Mouse (Mus musculus): ENCODE results near the gene Tmem35b. TPM values are rescaled to one million over a fixed set of nuclear protein-coding genes. Genes with fewer than 3 reads are reported as not detected.
"Not testable (repeated sequence)": the region's sequence is repeated elsewhere in the genome, so short reads cannot be mapped to it uniquely, and the experiment has no call there.

Tmem35b gene
- total RNA-seq (2014; fragmentation: Nextera tagmentation) (5.3 and 8.9 TPM in 2 replicates), total RNA-seq (2017) (6.2 and 7.9 TPM in 2 replicates)

DNA sequence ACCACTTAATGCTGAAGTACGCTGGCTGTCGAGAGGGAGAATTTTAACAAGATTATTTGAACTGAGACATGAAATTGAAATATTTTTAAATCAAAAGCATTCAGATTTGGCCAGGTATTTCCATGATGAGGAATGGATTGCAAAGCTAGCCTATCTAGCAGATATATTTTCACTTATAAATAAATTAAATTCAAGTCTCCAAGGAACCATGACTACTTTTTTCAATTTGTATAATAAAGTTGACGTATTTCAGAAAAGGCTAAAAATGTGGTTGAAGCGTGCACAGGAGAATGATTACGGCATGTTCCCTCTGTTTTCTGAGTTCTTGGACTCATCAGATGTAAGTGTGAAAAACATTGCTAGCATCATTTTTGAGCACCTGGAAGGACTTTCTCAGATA is at the start of gene Tmem35b:
Tmem35b (plus strand) TSS at position 301 of the 400 bp plus-strand sequence.
- no peak for ATAC-seq (replicated peaks; ENCODE audit: low FRiP score, low TSS enrichment, poor library complexity, severe bottlenecking)

DNA sequence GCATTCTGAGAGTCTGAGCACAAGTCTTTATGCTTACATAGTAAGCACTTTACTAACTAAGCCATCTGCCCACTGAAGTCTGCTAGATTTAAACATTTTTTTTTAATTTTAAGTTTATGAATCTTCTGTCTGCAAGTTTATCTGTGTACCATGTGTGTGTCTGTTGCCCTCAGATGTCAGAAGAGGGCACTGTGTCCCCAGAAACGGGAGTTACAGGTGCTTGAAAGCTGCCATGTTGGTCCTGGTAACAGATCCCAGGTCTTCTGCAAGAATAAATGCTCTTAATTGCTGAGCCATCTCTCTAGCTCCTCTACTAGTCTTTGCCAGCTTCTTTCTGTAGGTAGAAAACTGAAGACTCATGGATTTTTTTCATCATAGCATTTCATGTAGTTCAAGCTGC is 48.6 kb upstream of the Tmem35b start:
- ATAC-seq (replicated peaks; ENCODE audit: low FRiP score, low TSS enrichment, poor library complexity, severe bottlenecking), result no peak

DNA sequence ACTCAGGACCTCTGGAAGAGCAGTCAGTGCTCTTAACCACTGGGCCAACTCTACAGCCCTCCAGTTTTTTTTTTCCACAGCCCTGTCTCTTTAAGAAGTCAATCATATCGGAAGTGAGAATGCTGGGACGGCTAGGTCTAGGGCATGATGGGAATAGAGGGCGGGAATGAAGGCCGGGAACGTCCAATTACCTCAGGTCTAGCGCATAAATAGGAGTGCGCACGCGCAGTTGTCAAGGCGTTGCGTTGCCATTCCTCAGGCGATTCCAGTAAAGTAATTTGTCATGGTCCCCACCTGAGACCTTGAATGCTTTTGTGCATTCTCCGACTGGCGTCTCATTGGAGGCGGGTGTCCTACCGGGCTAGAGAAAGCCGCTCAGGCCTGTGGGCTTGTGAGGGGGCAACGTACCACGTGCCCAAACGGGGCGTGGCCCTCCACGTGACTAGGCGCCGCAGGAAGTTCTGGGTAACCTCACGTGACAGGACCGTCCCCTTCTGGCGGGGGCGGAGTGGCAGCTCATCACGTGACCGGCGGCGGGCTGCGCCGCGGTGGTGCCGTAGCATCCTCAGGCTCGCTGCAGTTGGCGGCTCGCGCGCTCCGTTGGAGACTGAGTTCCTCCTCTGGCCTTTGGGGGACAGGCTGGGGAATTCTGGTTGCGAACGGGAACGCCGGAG is 46.5 kb upstream of the Tmem35b start, which contains the start of gene Zmym6:
Zmym6 (plus strand) TSS at position 509 of the 674 bp plus-strand sequence.
- ATAC-seq (replicated peaks; ENCODE audit: low FRiP score, low TSS enrichment, poor library complexity, severe bottlenecking), result peak; percentile 96

DNA sequence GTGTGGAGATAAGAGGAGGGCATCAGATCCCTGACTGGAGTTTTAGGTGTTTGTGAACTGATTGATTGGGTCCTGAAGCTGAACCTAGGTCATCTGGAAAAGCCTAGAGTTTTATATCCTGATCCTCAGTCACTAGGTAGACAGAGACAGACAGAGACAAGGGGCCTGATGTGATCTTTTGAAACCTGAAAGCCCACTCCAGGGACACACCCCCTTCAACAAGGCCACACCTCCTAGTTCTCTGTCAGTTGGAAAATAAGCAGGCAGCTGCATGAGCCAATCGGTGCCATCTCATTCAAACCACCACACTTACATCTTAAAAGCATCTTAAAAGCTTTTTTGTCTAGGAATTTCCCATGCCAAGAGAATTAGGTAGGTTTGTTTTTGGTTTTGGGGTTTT is 42.7 kb upstream of the Tmem35b start:
- ATAC-seq (replicated peaks; ENCODE audit: low FRiP score, low TSS enrichment, poor library complexity, severe bottlenecking), result no peak

DNA sequence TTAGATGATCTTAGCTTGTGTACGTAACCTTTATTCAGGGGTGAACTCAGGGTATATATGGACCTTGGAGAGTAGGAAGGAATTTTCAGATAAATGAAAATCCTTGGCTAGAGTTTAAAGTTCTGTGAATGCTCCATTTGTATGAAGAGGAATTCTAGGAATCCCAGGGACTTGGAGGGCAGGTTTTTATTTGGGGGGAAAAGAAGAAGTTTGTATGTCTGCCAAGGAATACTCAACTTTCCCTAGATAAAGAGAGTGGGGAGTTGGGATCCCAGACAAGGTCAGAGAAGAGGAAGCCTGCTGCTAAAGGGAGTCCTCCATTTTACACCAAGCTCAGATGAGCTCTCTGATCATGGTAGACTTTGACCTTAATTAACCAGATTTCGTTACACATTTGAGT is 40.4 kb upstream of the Tmem35b start:
- no peak for ATAC-seq (replicated peaks; ENCODE audit: low FRiP score, low TSS enrichment, poor library complexity, severe bottlenecking)

DNA sequence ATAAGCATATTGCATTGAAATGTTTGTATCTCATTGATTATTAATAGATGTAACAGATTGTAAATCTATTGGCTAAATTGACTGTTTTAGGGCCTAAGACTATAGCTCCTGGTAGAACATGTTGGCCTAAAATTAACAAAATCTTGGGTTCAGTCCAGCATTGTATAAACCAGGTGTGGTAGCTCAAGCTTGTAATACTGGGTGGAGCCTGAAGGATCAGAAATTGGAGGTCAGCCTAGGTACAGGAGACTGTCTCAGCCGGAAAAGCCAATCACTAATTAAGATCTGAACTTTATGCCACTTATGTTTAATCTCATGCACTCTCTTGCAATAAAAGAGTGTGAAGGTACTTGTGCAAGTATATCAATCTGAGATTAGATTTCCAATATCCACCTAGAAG is 37.7 kb upstream of the Tmem35b start:
- ATAC-seq (replicated peaks; ENCODE audit: low FRiP score, low TSS enrichment, poor library complexity, severe bottlenecking), result no peak

DNA sequence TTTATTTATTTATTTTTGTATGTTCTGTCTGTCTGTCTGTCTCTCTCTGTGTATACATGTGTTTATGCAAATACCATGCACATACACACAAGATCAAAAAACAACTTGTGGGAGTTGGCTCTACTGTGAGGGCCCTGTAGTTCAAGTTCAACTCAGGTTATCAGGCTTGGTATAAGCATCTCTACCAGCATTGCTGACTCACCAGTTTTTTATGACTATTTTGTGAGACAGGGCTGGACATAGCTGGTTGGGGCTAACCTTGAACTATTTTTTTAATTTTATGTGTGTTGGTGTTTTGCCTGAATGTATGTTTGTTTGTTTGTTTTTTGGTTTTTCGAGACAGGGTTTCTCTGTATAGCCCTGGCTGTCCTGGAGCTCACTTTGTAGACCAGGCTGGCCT is 32.3 kb upstream of the Tmem35b start:
- no peak for ATAC-seq (replicated peaks; ENCODE audit: low FRiP score, low TSS enrichment, poor library complexity, severe bottlenecking)

DNA sequence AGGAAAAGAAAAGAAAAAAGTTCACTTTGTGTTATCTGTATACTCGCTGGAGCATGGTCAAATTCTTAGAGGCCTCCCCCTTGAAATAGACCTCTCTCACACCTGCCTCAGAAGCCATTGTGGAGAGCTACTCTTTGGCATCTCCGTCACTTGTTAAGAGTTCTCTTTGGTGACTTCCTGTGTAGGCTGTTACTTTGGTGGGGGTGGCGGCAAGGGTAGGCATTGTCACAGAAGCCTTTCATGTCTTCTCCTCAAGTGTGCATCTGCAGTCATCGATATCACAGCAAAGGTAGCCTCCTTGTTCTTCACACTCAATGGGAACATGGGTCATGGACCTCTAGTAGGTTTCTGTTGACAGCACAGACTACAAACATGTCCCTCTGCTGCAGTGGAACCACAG is 28.4 kb upstream of the Tmem35b start:
- ATAC-seq (replicated peaks; ENCODE audit: low FRiP score, low TSS enrichment, poor library complexity, severe bottlenecking), result no peak

DNA sequence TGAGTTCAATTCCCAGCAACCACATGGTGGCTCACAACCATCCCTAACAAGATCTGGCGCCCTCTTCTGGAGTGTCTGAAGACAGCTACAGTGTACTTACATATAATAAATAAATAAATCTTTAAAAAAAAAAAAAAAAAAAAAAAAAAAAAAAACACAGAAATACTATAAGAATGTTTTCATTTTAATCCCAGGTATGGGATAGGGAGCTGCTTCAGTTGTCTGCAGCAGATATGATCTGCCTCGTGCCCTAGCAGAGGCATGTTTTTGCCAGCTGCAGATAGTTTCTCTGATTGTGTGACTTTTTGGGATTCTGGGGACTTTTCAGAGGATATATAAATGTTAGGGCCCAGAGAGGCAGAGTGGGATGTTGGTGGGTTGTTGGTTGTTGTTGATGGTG is 23.9 kb upstream of the Tmem35b start:
- not testable (repeated sequence) for ATAC-seq (replicated peaks; ENCODE audit: low FRiP score, low TSS enrichment, poor library complexity, severe bottlenecking)

DNA sequence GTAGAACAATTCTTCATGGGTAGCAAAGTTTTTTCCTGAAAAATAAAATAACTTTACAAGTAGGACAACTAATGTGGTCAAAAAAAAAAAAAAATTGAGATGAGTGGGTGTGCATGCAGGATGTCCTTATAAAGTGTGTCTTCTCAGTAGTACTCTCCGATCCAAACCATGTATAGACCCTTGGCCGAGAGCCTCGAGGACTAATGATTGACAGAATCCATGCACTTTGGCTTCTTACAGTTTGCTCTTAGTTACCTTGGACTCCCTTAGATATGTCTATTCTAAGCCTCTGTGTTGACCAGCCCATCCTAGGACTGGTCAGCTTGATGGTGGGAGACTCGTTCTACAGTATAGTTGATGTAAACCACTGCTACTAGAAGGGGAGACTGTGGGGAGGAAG is 15.9 kb upstream of the Tmem35b start:
- ATAC-seq (replicated peaks; ENCODE audit: low FRiP score, low TSS enrichment, poor library complexity, severe bottlenecking), result no peak

DNA sequence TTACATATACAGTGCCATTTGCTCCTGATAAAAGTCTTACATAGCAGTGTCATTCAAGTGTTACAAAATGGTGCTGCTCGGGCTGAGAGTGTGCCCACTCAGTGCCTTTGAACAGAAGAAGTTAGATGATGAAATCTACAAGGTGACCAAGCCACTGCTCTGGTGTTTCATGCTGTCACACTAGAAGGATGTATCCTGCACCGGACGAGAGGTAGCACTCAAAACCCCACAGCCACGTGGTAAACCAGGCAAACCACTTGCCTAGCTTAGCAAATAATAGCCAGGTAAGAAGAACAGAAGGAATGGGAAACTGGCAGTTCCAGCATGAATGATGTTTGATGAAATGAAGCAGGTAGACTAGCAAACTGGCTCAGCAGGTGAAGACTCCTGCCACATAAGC is 12.9 kb upstream of the Tmem35b start:
- ATAC-seq (replicated peaks; ENCODE audit: low FRiP score, low TSS enrichment, poor library complexity, severe bottlenecking), result no peak

DNA sequence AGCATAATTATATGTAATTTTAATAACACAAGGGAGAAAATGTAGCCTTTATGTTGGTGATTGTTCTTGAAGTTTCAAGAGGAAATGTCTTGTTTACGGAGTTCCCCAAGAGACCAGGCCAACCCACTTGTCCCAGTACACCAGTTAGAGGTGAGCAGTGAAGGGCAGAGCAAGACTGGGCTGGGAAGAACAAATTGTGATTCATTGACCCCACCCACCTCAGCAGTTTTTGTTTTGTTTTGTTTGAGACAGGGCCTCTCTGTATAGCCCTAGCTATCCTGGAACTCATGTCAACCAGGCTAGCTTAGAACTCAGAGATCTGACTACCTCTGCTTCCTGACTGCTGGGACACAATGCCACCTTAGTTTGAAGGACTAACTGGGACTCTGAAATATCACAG is 840 bp downstream of the Tmem35b start:
- ATAC-seq (replicated peaks; ENCODE audit: low FRiP score, low TSS enrichment, poor library complexity, severe bottlenecking), result no peak

DNA sequence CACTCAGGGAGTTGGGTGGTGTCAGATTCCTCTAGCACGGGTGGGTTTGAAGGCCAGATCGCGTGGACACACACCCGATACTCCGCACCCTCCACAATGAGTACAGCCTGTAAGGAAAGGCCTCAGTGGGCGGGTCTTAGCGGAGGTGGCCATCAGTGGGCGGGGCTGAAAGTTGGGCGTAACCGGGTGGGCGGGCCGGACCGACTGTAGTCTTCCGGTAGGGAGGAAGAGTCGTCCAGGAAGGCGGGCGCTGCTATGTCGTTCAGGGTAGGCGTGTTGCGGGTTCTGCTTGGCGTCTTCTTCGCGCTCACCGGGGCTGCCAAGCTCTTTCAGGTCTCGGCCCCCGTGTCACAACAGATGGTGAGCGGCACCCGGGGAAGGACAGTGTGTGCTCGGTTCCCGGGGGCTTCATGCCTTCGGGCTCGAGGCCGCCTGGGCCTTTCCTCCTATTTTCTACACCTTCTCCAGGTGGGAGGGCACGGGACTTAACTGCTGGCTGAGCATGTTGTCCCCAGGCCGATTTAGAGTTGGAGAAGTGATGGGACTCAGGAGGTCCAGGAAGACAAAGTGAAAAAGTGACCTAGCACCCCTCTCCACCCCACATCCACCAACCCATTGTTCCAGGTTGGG is 2.5 kb downstream of the Tmem35b start:
- peak; percentile 100 for ATAC-seq (replicated peaks; ENCODE audit: low FRiP score, low TSS enrichment, poor library complexity, severe bottlenecking)

DNA sequence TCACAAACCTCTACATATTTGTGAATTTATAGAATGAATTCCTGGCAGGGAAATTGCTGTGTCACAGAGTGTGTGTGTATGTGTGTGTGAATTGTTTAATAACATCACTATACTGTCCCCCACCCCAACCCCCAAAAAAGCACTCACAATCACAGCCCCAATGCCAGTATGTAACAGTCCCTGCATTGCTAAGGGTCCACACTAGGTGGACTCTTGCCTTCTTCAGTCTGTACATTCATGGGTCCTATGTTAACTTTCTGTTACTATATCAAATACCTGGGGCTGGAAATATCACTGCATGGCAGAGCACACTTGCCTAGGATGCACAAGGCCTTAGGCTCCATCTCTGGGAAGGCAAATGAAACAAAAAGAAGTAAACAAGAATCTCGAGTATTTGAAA is 11.2 kb downstream of the Tmem35b start:
- ATAC-seq (replicated peaks; ENCODE audit: low FRiP score, low TSS enrichment, poor library complexity, severe bottlenecking), result no peak

DNA sequence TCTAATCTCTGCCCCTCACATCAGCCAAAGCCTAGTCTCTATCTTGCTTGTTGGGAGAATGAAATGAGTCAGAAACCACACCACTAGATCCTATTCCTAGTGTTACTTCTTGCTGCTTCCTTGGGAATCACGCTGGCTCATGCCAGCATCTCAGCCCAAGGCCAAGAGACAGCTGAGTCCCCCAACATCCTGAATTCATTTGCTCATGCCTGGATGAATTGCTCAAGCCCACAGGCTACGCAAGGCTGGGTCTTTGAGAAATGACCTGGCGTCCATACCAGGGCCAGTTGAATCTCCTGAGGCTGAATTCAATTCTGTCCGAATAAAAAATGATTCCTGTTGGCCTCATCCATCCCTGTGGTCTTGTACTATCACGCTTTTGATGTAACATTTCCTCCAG is 14.1 kb downstream of the Tmem35b start:
- ATAC-seq (replicated peaks; ENCODE audit: low FRiP score, low TSS enrichment, poor library complexity, severe bottlenecking), result no peak

DNA sequence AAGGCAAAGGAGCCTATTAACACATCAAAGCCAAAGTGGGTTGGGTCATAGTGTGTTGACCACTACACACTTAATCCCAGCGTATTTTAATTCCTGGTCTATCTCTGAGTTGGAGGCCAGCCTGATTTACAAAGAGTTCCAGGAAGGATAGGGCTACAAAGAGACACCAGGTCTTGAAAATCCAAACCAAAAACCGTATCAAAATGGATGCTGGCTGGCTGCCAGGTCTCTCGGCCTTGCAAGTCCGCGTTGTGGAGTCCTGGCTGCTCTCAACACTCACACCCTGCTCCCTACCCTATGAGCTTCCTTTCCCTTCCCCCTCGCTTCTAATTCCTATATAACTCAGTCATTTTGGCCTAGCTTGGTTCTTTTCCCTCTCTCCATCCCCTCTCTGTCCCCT is 15.0 kb downstream of the Tmem35b start:
- no peak for ATAC-seq (replicated peaks; ENCODE audit: low FRiP score, low TSS enrichment, poor library complexity, severe bottlenecking)

DNA sequence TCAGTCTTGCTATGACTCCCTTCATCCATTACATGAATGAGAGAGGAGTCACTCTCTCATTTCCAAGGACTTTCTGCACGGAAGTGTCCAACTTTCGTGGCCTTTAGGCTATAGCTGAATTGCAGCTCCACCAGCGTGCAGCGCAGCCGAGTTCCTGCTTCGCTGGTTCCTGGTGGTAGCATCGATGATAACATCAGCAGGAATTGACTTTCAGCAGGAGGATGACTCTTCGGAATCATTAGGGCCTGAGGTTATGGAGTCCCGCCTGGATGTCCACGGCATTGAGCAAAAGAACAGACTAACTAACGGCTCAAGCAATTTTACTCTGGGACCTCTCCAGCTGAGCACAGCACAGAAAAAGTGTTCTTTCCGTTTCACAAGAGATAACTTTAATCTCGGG is 26.5 kb downstream of the Tmem35b start:
- ATAC-seq (replicated peaks; ENCODE audit: low FRiP score, low TSS enrichment, poor library complexity, severe bottlenecking), result no peak

DNA sequence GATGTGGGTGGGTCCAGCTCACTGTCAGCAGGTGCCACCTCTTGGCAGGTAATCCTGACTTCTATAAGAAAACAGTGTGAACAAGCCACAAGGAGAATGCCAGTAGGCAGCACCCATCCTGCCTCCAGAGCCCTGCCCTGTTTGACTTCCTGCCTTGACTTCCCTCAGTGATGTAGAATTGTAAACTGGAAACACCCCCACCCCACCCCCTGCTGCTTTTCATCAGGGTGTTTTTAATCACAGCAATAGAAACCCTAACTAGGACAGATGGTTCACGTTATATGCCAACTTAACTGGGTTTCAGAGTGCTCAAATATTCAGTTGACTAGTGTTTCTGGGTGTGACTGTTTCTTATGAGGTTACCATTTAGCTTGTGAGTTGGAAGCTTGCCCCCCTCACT is 29.9 kb downstream of the Tmem35b start:
- no peak for ATAC-seq (replicated peaks; ENCODE audit: low FRiP score, low TSS enrichment, poor library complexity, severe bottlenecking)

DNA sequence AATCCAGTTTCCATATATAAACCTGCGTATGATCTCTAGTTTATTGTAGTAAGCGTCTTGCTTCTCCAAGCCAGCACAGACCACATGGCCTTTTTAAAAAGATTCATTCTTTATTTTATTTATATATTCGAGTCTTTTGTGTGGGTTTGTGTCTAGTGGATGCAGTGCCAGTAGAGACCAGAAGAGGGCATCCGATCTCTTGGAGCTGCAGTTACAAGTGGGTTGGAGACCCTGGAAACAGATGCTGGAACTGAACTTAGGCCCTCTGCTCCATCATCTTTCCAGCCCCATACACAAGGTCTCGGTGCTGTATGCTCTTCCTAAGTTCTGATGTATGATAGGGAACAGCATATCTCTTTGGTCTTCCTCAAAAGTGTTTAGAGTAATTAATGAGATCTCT is 32.3 kb downstream of the Tmem35b start:
- 0 out of 2 replicates have a peak, but pooled peaks have one; percentile 30 for ATAC-seq (replicated peaks; ENCODE audit: low FRiP score, low TSS enrichment, poor library complexity, severe bottlenecking)

DNA sequence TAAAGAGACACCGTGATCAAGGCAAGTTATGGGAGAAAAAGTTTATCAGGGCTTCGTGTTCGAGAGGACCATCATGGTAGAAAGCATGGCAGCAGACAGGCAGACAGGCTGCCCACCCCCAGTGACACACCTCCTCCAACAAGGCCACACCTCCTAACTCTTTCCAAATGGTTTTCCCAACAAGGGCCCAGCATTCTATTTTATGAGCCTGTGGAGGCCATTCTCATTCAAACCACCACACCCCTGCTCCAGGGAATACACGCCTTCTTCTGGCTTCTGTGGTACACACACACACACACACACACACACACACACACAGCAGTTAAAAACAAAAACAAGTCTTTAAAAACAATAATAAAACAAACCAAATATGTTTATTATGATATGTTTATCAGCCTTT is 34.3 kb downstream of the Tmem35b start:
- ATAC-seq (replicated peaks; ENCODE audit: low FRiP score, low TSS enrichment, poor library complexity, severe bottlenecking), result no peak

DNA sequence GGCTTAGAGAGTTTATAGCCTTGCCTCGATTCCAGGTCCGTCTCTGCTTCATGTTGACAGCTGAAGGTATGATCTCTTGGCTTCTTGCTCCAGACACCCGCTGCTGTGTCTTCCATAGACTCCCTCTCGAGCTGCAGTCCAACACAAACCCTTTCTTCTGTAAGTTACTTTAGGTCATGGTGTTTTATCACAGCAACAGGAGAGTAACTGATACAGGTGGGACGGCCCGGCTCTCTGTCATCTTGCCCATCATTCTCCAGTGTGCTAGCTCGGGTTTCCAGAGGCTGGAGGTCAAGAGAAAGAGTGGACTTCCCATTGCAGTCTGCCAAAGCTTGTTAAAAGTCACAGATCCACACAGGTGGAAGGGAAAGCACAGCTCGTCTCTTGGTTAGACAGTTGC is 40.4 kb downstream of the Tmem35b start:
- ATAC-seq (replicated peaks; ENCODE audit: low FRiP score, low TSS enrichment, poor library complexity, severe bottlenecking), result no peak
